Mouse (Mus musculus): ENCODE measurements around the gene Hnrnpdl. TPM values are rescaled to one million over a fixed set of nuclear protein-coding genes. Genes with fewer than 3 reads are reported as not detected.

The Hnrnpdl gene
- polyA plus RNA-seq, 1 experiment, result 66.9 TPM

DNA sequence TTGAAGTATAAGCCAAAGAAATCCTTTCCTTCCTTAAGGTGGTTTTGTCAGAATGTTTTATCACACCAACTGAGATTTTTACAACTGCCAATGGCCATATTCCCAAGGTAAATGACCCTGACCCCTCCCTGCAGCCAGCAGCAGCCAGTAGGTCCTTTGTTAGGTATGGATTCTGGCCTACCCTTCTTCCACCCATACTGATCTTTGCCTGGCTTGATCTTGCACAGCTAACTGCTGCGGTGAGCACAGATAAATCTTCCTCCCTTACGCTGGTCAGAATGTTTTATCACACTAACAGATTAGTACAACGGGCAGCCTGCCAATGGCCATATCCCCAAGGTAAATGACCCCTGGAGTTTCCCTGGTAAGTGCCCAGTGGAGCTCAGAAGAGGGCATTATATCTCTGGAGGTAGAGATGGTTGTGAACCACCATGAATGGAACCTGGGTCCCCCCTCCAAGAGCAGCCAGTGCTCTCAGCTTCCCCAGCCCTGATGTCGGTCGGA lies 16.5 kb upstream of the Hnrnpdl start:
- H3K79me2 ChIP-seq (ENCODE audit: control insufficient read depth, insufficient read depth), result peaks cover 60% of the 10 kb centered on the region
- no peak overlapping the region for H3K4me3 ChIP-seq (ENCODE audit: insufficient read depth, poor library complexity, severe bottlenecking)
- TF ChIP-seq MYOD1 (IDR thresholded peaks at IDR 0.05; ENCODE audit: control insufficient read depth, insufficient read length, low read depth) (no peak), USF1 (IDR thresholded peaks at IDR 0.05; ENCODE audit: low read depth) (no peak), FOSL1 (IDR thresholded peaks at IDR 0.05; ENCODE audit: insufficient read depth, low read length, poor library complexity, severe bottlenecking) (no peak), CTCF (IDR thresholded peaks at IDR 0.05; ENCODE audit: control insufficient read depth, insufficient read depth, insufficient read length) (no peak), CEBPB (IDR thresholded peaks at IDR 0.05; ENCODE audit: low read depth) (no peak), MAX (IDR thresholded peaks at IDR 0.05) (no peak), MYOG (IDR thresholded peaks at IDR 0.05; ENCODE audit: control insufficient read depth, extremely low read depth, insufficient read length) (no peak)
- no peak overlapping the region for H3ac ChIP-seq (ENCODE audit: control insufficient read depth, insufficient read length, low read depth)
- H3K27me3 ChIP-seq (ENCODE audit: control insufficient read depth, insufficient read depth, insufficient read length), result no peaks in the 10 kb centered on the region
- H3K36me3 ChIP-seq (ENCODE audit: control insufficient read depth, insufficient read depth), result peaks cover 14% of the 10 kb centered on the region
- peaks cover 31% of the 10 kb centered on the region for H3K79me3 ChIP-seq (ENCODE audit: low read depth)

GRCm38 (mm10) chr5:100054807-100055547 lies 15.5 kb upstream of the Hnrnpdl start:
- H3K27me3 ChIP-seq (ENCODE audit: control insufficient read depth, insufficient read depth, insufficient read length), result no peaks in the 10 kb centered on the region
- peaks cover 39% of the 10 kb centered on the region for H3K79me3 ChIP-seq (ENCODE audit: low read depth)
- peaks cover 69% of the 10 kb centered on the region for H3K79me2 ChIP-seq (ENCODE audit: control insufficient read depth, insufficient read depth)
- no peak overlapping the region for H3K4me3 ChIP-seq (ENCODE audit: insufficient read depth, poor library complexity, severe bottlenecking)
- TF ChIP-seq FOSL1 (IDR thresholded peaks at IDR 0.05; ENCODE audit: insufficient read depth, low read length, poor library complexity, severe bottlenecking) (no peak), MYOD1 (IDR thresholded peaks at IDR 0.05; ENCODE audit: control insufficient read depth, insufficient read length, low read depth) (no peak), MAX (IDR thresholded peaks at IDR 0.05) (no peak), CEBPB (IDR thresholded peaks at IDR 0.05; ENCODE audit: low read depth) (no peak), USF1 (IDR thresholded peaks at IDR 0.05; ENCODE audit: low read depth) (no peak), MYOG (IDR thresholded peaks at IDR 0.05; ENCODE audit: control insufficient read depth, extremely low read depth, insufficient read length) (no peak), CTCF (IDR thresholded peaks at IDR 0.05; ENCODE audit: control insufficient read depth, insufficient read depth, insufficient read length) (no peak)
- H3K36me3 ChIP-seq (ENCODE audit: control insufficient read depth, insufficient read depth), result peaks cover 14% of the 10 kb centered on the region
- no peak overlapping the region for H3ac ChIP-seq (ENCODE audit: control insufficient read depth, insufficient read length, low read depth)

DNA sequence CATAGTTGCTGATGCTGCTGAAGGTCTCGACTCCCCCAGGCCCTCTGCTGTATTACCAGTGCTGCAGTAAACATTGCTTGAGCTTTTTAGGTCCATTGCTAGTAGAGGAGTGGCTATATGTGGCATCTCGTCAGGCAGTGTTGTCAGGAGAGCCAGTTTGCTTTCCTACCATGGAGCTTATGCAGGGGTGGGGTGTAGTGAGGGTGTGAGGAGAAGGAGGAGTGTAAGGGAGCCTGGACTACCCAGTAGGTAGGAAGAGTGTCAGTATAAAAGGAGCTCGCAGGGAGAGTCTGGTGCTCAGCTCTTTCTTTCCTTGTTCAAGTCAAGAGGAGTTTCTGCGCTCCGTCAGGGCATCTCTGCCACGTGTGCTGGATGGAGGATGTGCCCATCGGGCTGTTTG lies 13.3 kb upstream of the Hnrnpdl start:
- TF ChIP-seq MYOG (IDR thresholded peaks at IDR 0.05; ENCODE audit: control insufficient read depth, extremely low read depth, insufficient read length) (no peak), MAX (IDR thresholded peaks at IDR 0.05) (no peak), CEBPB (IDR thresholded peaks at IDR 0.05; ENCODE audit: low read depth) (no peak), MYOD1 (IDR thresholded peaks at IDR 0.05; ENCODE audit: control insufficient read depth, insufficient read length, low read depth) (no peak), FOSL1 (IDR thresholded peaks at IDR 0.05; ENCODE audit: insufficient read depth, low read length, poor library complexity, severe bottlenecking) (no peak), CTCF (IDR thresholded peaks at IDR 0.05; ENCODE audit: control insufficient read depth, insufficient read depth, insufficient read length) (no peak), USF1 (IDR thresholded peaks at IDR 0.05; ENCODE audit: low read depth) (no peak)
- no peak overlapping the region for H3ac ChIP-seq (ENCODE audit: control insufficient read depth, insufficient read length, low read depth)
- H3K27me3 ChIP-seq (ENCODE audit: control insufficient read depth, insufficient read depth, insufficient read length), result no peaks in the 10 kb centered on the region
- H3K4me3 ChIP-seq (ENCODE audit: insufficient read depth, poor library complexity, severe bottlenecking), result no peak overlapping the region
- peaks cover 7% of the 10 kb centered on the region for H3K36me3 ChIP-seq (ENCODE audit: control insufficient read depth, insufficient read depth)
- H3K79me3 ChIP-seq (ENCODE audit: low read depth), result peaks cover 58% of the 10 kb centered on the region
- H3K79me2 ChIP-seq (ENCODE audit: control insufficient read depth, insufficient read depth), result peaks cover 89% of the 10 kb centered on the region

GRCm38 (mm10) chr5:100049904-100050303 lies 10.4 kb upstream of the Hnrnpdl start:
- peaks cover 7% of the 10 kb centered on the region for H3K36me3 ChIP-seq (ENCODE audit: control insufficient read depth, insufficient read depth)
- peaks cover 74% of the 10 kb centered on the region for H3K79me3 ChIP-seq (ENCODE audit: low read depth)
- no peaks in the 10 kb centered on the region for H3K27me3 ChIP-seq (ENCODE audit: control insufficient read depth, insufficient read depth, insufficient read length)
- no peak for TF ChIP-seq FOSL1 (IDR thresholded peaks at IDR 0.05; ENCODE audit: insufficient read depth, low read length, poor library complexity, severe bottlenecking)
- no peak for TF ChIP-seq MAX (IDR thresholded peaks at IDR 0.05)
- TF ChIP-seq MYOG (IDR thresholded peaks at IDR 0.05; ENCODE audit: control insufficient read depth, extremely low read depth, insufficient read length), result no peak
- TF ChIP-seq CTCF (IDR thresholded peaks at IDR 0.05; ENCODE audit: control insufficient read depth, insufficient read depth, insufficient read length), result no peak
- TF ChIP-seq CEBPB (IDR thresholded peaks at IDR 0.05; ENCODE audit: low read depth), result no peak
- no peak for TF ChIP-seq MYOD1 (IDR thresholded peaks at IDR 0.05; ENCODE audit: control insufficient read depth, insufficient read length, low read depth)
- no peak for TF ChIP-seq USF1 (IDR thresholded peaks at IDR 0.05; ENCODE audit: low read depth)
- no peak overlapping the region for H3ac ChIP-seq (ENCODE audit: control insufficient read depth, insufficient read length, low read depth)
- H3K4me3 ChIP-seq (ENCODE audit: insufficient read depth, poor library complexity, severe bottlenecking), result no peak overlapping the region
- peaks cover 91% of the 10 kb centered on the region for H3K79me2 ChIP-seq (ENCODE audit: control insufficient read depth, insufficient read depth)

DNA sequence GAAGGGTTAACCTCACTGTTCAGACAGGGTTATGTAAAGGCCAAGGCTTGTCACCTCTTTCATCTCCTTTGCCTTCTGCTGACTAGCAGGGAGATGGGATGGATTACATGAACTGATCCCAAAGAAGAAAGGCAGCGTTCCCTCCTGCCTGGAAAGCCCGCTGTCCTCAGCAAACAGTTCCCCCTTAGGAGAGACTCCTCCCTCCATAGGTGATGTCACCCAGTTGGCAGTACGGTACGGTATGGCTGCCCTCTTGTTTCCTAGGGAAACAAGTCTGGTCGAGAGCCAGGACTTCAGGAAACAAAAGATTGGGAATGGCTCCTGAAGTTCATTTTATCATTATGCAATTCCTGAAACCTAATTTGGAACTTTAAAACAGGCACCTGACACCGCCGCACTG lies 8.4 kb upstream of the Hnrnpdl start:
- Histone ChIP-seq H3K27me3 (ENCODE audit: control insufficient read depth, insufficient read depth, insufficient read length) (no peaks in the 10 kb centered on the region), H3K79me3 (ENCODE audit: low read depth) (peaks cover 84% of the 10 kb centered on the region), H3K4me3 (ENCODE audit: insufficient read depth, poor library complexity, severe bottlenecking) (no peak overlapping the region), H3ac (ENCODE audit: control insufficient read depth, insufficient read length, low read depth) (no peak overlapping the region), H3K79me2 (ENCODE audit: control insufficient read depth, insufficient read depth) (peaks cover 95% of the 10 kb centered on the region), H3K36me3 (ENCODE audit: control insufficient read depth, insufficient read depth) (peaks cover 3% of the 10 kb centered on the region)
- TF ChIP-seq MAX (IDR thresholded peaks at IDR 0.05) (no peak), CEBPB (IDR thresholded peaks at IDR 0.05; ENCODE audit: low read depth) (no peak), CTCF (IDR thresholded peaks at IDR 0.05; ENCODE audit: control insufficient read depth, insufficient read depth, insufficient read length) (no peak), FOSL1 (IDR thresholded peaks at IDR 0.05; ENCODE audit: insufficient read depth, low read length, poor library complexity, severe bottlenecking) (no peak), MYOD1 (IDR thresholded peaks at IDR 0.05; ENCODE audit: control insufficient read depth, insufficient read length, low read depth) (no peak), USF1 (IDR thresholded peaks at IDR 0.05; ENCODE audit: low read depth) (no peak), MYOG (IDR thresholded peaks at IDR 0.05; ENCODE audit: control insufficient read depth, extremely low read depth, insufficient read length) (no peak)

All from C2C12 (cell line).